Comparison of ENCODE assay signal across 8 mouse cellular contexts in genomic region chr5:115194626-115195221, GRCm38 (mm10). TPM values are rescaled to one million over a fixed set of nuclear protein-coding genes. Genes with fewer than 3 reads are reported as not detected.
DNase-seq lines count a peak whose midpoint lies in the region; ATAC-seq and TF ChIP-seq lines count a peak whose summit lies in the region.

No protein-coding gene starts in this region.

- WGBS in lung, adult 2 months, result 15% methylated on average over 12 of the region's 12 CpGs
- 4% methylated on average over 12 of the region's 12 CpGs for WGBS in embryonic facial prominence, embryonic 11.5 days
- 7% methylated on average over 12 of the region's 12 CpGs for WGBS in intestine, embryonic 16.5 days
- 15% methylated on average over 12 of the region's 12 CpGs for WGBS in olfactory bulb, adult 2 months

- H3K36me3 ChIP-seq in embryonic facial prominence, embryonic 11.5 days (replicated peaks; ENCODE audit: control insufficient read depth, insufficient read depth, low read depth, low read length), result no peaks in the 10 kb centered on the region
- no peaks in the 10 kb centered on the region for H3K36me3 ChIP-seq in intestine, embryonic 16.5 days (ENCODE audit: control insufficient read depth, insufficient read depth, low read length)

- peaks cover 10% of the 10 kb centered on the region for H3K4me1 ChIP-seq in lung, adult 2 months (ENCODE audit: control insufficient read depth, insufficient read depth, low read length)
- peaks cover 10% of the 10 kb centered on the region for H3K4me1 ChIP-seq in embryonic facial prominence, embryonic 11.5 days (ENCODE audit: control insufficient read depth, insufficient read depth, low read length)
- H3K4me1 ChIP-seq in intestine, embryonic 16.5 days (ENCODE audit: control insufficient read depth, insufficient read depth, low read length), result peaks cover 19% of the 10 kb centered on the region
- H3K4me1 ChIP-seq in olfactory bulb, adult 2 months (ENCODE audit: control insufficient read depth, insufficient read depth, low read length), result peaks cover 20% of the 10 kb centered on the region

- TF ChIP-seq POLR2A in lung, adult 2 months (IDR thresholded peaks at IDR 0.05; ENCODE audit: borderline replicate concordance, extremely low read depth, low read depth, low read length), result no peak
- no peak for TF ChIP-seq POLR2A in olfactory bulb, adult 2 months (IDR thresholded peaks at IDR 0.05; ENCODE audit: insufficient read depth, low read depth, low read length)

- intact Hi-C loops in gastrocnemius, postnatal 14 days (cut with DNase I; ENCODE audit: low total_unique reads), result no loop called here

- peak overlapping the region; percentile 24 for H3K4me3 ChIP-seq in lung, adult 2 months (replicated peaks; ENCODE audit: extremely low read depth, low read depth, low read length)
- peak overlapping the region; percentile 55 for H3K4me3 ChIP-seq in embryonic facial prominence, embryonic 11.5 days (ENCODE audit: low read depth, low read length)
- peak overlapping the region; percentile 61 for H3K4me3 ChIP-seq in intestine, embryonic 16.5 days (ENCODE audit: low read length)
- 0 out of 2 replicates have a peak overlapping the region, but pooled peaks have one; percentile 73 for H3K4me3 ChIP-seq in olfactory bulb, adult 2 months (ENCODE audit: insufficient read depth, low read depth, low read length)

- peak overlapping the region; percentile 100 for H3K4me2 ChIP-seq in embryonic facial prominence, embryonic 11.5 days (ENCODE audit: low read depth, low read length)
- H3K4me2 ChIP-seq in intestine, embryonic 16.5 days (ENCODE audit: low read depth, low read length), result peak overlapping the region; percentile 100

- no peak for DNase-seq in lung, adult 2 months
- DNase-seq in lung, postnatal 14 days, result no peak
- DNase-seq in embryonic facial prominence, embryonic 11.5 days (ENCODE audit: low spot score), result no peak
- no peak for DNase-seq in urinary bladder, postnatal 36 days (ENCODE audit: low spot score in 2 of 2)
- DNase-seq in gastrocnemius, postnatal 14 days, result no peak
- no peak for DNase-seq in layer of hippocampus, adult 18-20 months (ENCODE audit: low spot score in 2 of 2)

- H3K9ac ChIP-seq in embryonic facial prominence, embryonic 11.5 days (replicated peaks; ENCODE audit: low read length), result 0 out of 2 replicates have a peak overlapping the region, but pooled peaks have one; percentile 22
- peak overlapping the region; percentile 54; the same call in 1 of the 2 replicates for H3K9ac ChIP-seq in intestine, embryonic 16.5 days (ENCODE audit: low read depth, low read length)

- no peak for TF ChIP-seq CTCF in lung, adult 2 months (IDR thresholded peaks at IDR 0.05; ENCODE audit: insufficient read depth, low read length)
- TF ChIP-seq CTCF in olfactory bulb, adult 2 months (IDR thresholded peaks at IDR 0.05; ENCODE audit: insufficient read depth, low read depth, low read length), result no peak

- H3K9me3 ChIP-seq in embryonic facial prominence, embryonic 11.5 days (replicated peaks; ENCODE audit: control insufficient read depth, low read length), result no peaks in the 10 kb centered on the region
- H3K9me3 ChIP-seq in intestine, embryonic 16.5 days (ENCODE audit: control insufficient read depth, low read length), result no peaks in the 10 kb centered on the region

- H3K27ac ChIP-seq in embryonic facial prominence, embryonic 11.5 days (replicated peaks; ENCODE audit: low read depth, low read length), result no peak overlapping the region
- H3K27ac ChIP-seq in intestine, embryonic 16.5 days (ENCODE audit: low read length), result no peak overlapping the region
- no peak overlapping the region for H3K27ac ChIP-seq in olfactory bulb, adult 2 months (ENCODE audit: insufficient read depth, low read depth, low read length)

- 0 out of 2 replicates have a peak, but pooled peaks have one; percentile 35 for ATAC-seq in embryonic facial prominence, embryonic 11.5 days (replicated peaks; ENCODE audit: insufficient number of reproducible peaks, low FRiP score, low TSS enrichment, low read depth)
- peak; percentile 26; the same call in 1 of the 2 replicates for ATAC-seq in intestine, embryonic 16.5 days

- peaks cover 38% of the 10 kb centered on the region for H3K27me3 ChIP-seq in embryonic facial prominence, embryonic 11.5 days (ENCODE audit: control insufficient read depth, insufficient read depth, low read length)
- H3K27me3 ChIP-seq in intestine, embryonic 16.5 days (replicated peaks; ENCODE audit: control insufficient read depth, insufficient read depth, low read length), result peaks cover 53% of the 10 kb centered on the region

RNA-seq across cellular contexts. Expression of gene Cabp1, which starts 0.5 kb away (rescaled TPM):
- polyA plus RNA-seq in lung, adult 2 months (2012; rRNA removed), result 3.2 and 6.9 TPM in 2 replicates
- 2.4 and 2.7 TPM in 2 replicates for polyA plus RNA-seq in embryonic facial prominence, embryonic 11.5 days (2014; fragmentation: Nextera tagmentation; extraction: Ambion mirVana)
- 0.80 and 1.2 TPM in 2 replicates for polyA plus RNA-seq in intestine, embryonic 16.5 days (2015; fragmentation: Nextera tagmentation; extraction: Ambion mirVana)
- polyA plus RNA-seq in olfactory bulb, adult 2 months (2012; ENCODE audit: insufficient read depth, insufficient read length, low replicate concordance, missing spikeins), result not detected in 2 replicates
- 1 to 10 TPM; 1.2 to 1.3 TPM for total RNA-seq in gastrocnemius, postnatal 14 days (2021)
- 100 to 1,000 TPM; 122 to 123 TPM for total RNA-seq in layer of hippocampus, adult 18-20 months (2021)

RNA-seq across cellular contexts. Expression of gene Mlec, which starts 36.7 kb away (rescaled TPM):
- 44.1 and 53.8 TPM in 2 replicates for polyA plus RNA-seq in lung, adult 2 months (2012; rRNA removed)
- polyA plus RNA-seq in embryonic facial prominence, embryonic 11.5 days (2014; fragmentation: Nextera tagmentation; extraction: Ambion mirVana), result 36.6 and 37.5 TPM in 2 replicates
- 68.5 and 82.4 TPM in 2 replicates for polyA plus RNA-seq in intestine, embryonic 16.5 days (2015; fragmentation: Nextera tagmentation; extraction: Ambion mirVana)
- 76.8 TPM in 1 of 2 replicates, not detected in the other for polyA plus RNA-seq in olfactory bulb, adult 2 months (2012; ENCODE audit: insufficient read depth, insufficient read length, low replicate concordance, missing spikeins)
- 100 to 1,000 TPM; 216 to 235 TPM for total RNA-seq in gastrocnemius, postnatal 14 days (2021)
- 10 to 100 TPM; 92.5 to 95.1 TPM for total RNA-seq in layer of hippocampus, adult 18-20 months (2021)

RNA-seq across cellular contexts. Expression of gene Pop5, which starts 40.9 kb away (rescaled TPM):
- polyA plus RNA-seq in lung, adult 2 months (2012; rRNA removed), result 51.5 and 55.4 TPM in 2 replicates
- 101 and 108 TPM in 2 replicates for polyA plus RNA-seq in embryonic facial prominence, embryonic 11.5 days (2014; fragmentation: Nextera tagmentation; extraction: Ambion mirVana)
- polyA plus RNA-seq in intestine, embryonic 16.5 days (2015; fragmentation: Nextera tagmentation; extraction: Ambion mirVana), result 124 and 141 TPM in 2 replicates
- polyA plus RNA-seq in olfactory bulb, adult 2 months (2012; ENCODE audit: insufficient read depth, insufficient read length, low replicate concordance, missing spikeins), result not detected in 2 replicates
- 10 to 100 TPM; 24.0 to 25.4 TPM for total RNA-seq in gastrocnemius, postnatal 14 days (2021)
- 100 to 1,000 TPM; 105 to 112 TPM for total RNA-seq in layer of hippocampus, adult 18-20 months (2021)

RNA-seq across cellular contexts. Expression of gene Unc119b, which starts 59.9 kb away (rescaled TPM):
- 50.0 and 52.8 TPM in 2 replicates for polyA plus RNA-seq in lung, adult 2 months (2012; rRNA removed)
- 49.6 and 53.0 TPM in 2 replicates for polyA plus RNA-seq in embryonic facial prominence, embryonic 11.5 days (2014; fragmentation: Nextera tagmentation; extraction: Ambion mirVana)
- 22.1 and 23.2 TPM in 2 replicates for polyA plus RNA-seq in intestine, embryonic 16.5 days (2015; fragmentation: Nextera tagmentation; extraction: Ambion mirVana)
- not detected in 2 replicates for polyA plus RNA-seq in olfactory bulb, adult 2 months (2012; ENCODE audit: insufficient read depth, insufficient read length, low replicate concordance, missing spikeins)
- total RNA-seq in gastrocnemius, postnatal 14 days (2021), result 10 to 100 TPM; 12.2 to 12.7 TPM
- 10 to 100 TPM; 28.1 to 30.2 TPM for total RNA-seq in layer of hippocampus, adult 18-20 months (2021)

Comparison
In these comparisons a context has a peak if more than half of its experiments do, and no peak if none do; other contexts are left out.
1. RNA of gene Pop5, which starts 40.9 kb away (polyA plus RNA-seq): 124 to 141 TPM in intestine, embryonic 16.5 days, 101 to 108 TPM in embryonic facial prominence, embryonic 11.5 days and 51.5 to 55.4 TPM in lung, adult 2 months; not detected in olfactory bulb, adult 2 months; every median in the first group is over 10 times any median in the second.
2. Peak in every context shown above with its lines, with median percentiles within 50 percentile points of each other: H3K4me3 ChIP-seq.